Mouse (Mus musculus) G1E (cell line): ENCODE measurements around the gene Hexdc. TPM values are rescaled to one million over a fixed set of nuclear protein-coding genes. Genes with fewer than 3 reads are reported as not detected.

Source experiments
- ATAC-seq: 2 replicates; pipeline ENCODE4 v1.8.0; 2016; ENCODE audit warnings: mild to moderate bottlenecking; ENCODE audit not compliant: insufficient number of reproducible peaks, poor library complexity, low FRiP score, severe bottlenecking; ENCODE audit errors: extremely low read depth
- DNase-seq: peaks from one replicate; pipeline ENCODE4 v3.0.0; 2012; ENCODE audit warnings: low spot score
- H3K27me3 ChIP-seq: 2 replicates; pipeline ENCODE4 v1.6.1; 2012; ENCODE audit warnings: mild to moderate bottlenecking, low read length, inconsistent platforms; ENCODE audit not compliant: insufficient read depth
- H3K36me3 ChIP-seq: replicated peaks from 2 replicates; pipeline ENCODE3; 2012; ENCODE audit warnings: mild to moderate bottlenecking, inconsistent platforms
- H3K4me1 ChIP-seq: 2 replicates; pipeline ENCODE4 v1.6.1; 2012; ENCODE audit warnings: low read depth, low read length, inconsistent platforms, mixed read lengths; ENCODE audit not compliant: insufficient read depth
- H3K4me3 ChIP-seq: 2 replicates; pipeline ENCODE4 v1.5.1; 2012; ENCODE audit warnings: low read depth, mild to moderate bottlenecking, inconsistent platforms, low read length, moderate library complexity, mixed read lengths
- H3K9me3 ChIP-seq: replicated peaks from 2 replicates; pipeline ENCODE4 v1.6.1; 2012; ENCODE audit warnings: inconsistent platforms
- CTCF ChIP-seq: IDR thresholded peaks from 2 replicates; pipeline ENCODE4 v1.5.1; 2012; ENCODE audit warnings: low read depth, low read length, inconsistent platforms, mixed read lengths
- GATA1 ChIP-seq: IDR thresholded peaks from 2 replicates; pipeline ENCODE4 v1.6.1; 2012; ENCODE audit warnings: borderline replicate concordance, low read length, inconsistent platforms, mixed read lengths
- GATA2 ChIP-seq: IDR thresholded peaks from 2 replicates; pipeline ENCODE4 v1.6.1; 2012; ENCODE audit warnings: low read depth, low read length, inconsistent platforms, borderline replicate concordance
- POLR2AphosphoS5 ChIP-seq: IDR thresholded peaks from 2 replicates; pipeline ENCODE4 v1.6.1; 2012; ENCODE audit warnings: low read depth, low read length, inconsistent platforms; ENCODE audit not compliant: insufficient replicate concordance
- TAL1 ChIP-seq: conservative IDR thresholded peaks from 2 replicates; pipeline ENCODE4 v1.6.1; 2012; ENCODE audit warnings: low read depth, low read length, inconsistent platforms, mixed read lengths
- polyA plus RNA-seq: library from polyadenylated mRNA; stranded (reverse); fragments of >175 nt; gene quantifications from 2 replicates; pipeline ENCODE4 v1.2.3, GENCODE M21; 2012
- total RNA-seq, 2 experiments: library from RNA; stranded (forward) in 1 of 2; stranded (reverse) in 1 of 2; fragments of 200-1000 nt in 1 of 2; fragments of >200 nt in 1 of 2; fragmentation: Nextera tagmentation in 1 of 2; gene quantifications; 2 replicates each; pipeline ENCODE4 v1.2.3; 2014 to 2017

The Hexdc gene
- total and polyA plus RNA-seq, 3 experiments: 3.6 to 7.3 (median 7.2) TPM

DNA sequence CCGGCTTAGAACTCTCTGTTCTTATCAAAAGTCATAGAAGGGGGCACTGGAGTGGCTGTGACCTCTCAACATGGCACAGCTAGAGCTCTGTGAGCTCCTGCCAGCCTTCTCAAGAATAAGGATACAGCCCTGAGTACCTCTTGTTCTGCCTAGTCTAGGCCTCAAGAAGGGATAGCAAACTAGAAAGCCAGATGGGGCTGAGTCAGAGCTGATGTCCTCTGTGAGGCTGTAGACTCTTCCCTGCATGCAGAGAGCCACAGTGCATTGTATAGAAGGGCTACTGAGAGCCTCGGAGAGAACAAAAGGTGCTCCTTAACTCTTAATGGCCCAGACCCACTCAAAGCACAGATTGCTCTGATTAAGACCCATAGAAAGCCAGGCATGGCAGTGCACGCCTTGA lies 30.0 kb upstream of the Hexdc start:
- Histone ChIP-seq H3K4me1 (no peaks in the 10 kb centered on the region), H3K27me3 (peaks cover 26% of the 10 kb centered on the region), H3K36me3 (no peaks in the 10 kb centered on the region), H3K4me3 (no peak overlapping the region), H3K9me3 (no peaks in the 10 kb centered on the region)
- DNase-seq: no peak
- no peak for ATAC-seq
- no peak for TF ChIP-seq GATA2
- no peak for TF ChIP-seq GATA1
- no peak for TF ChIP-seq POLR2AphosphoS5
- TF ChIP-seq TAL1: no peak
- no peak for TF ChIP-seq CTCF

DNA sequence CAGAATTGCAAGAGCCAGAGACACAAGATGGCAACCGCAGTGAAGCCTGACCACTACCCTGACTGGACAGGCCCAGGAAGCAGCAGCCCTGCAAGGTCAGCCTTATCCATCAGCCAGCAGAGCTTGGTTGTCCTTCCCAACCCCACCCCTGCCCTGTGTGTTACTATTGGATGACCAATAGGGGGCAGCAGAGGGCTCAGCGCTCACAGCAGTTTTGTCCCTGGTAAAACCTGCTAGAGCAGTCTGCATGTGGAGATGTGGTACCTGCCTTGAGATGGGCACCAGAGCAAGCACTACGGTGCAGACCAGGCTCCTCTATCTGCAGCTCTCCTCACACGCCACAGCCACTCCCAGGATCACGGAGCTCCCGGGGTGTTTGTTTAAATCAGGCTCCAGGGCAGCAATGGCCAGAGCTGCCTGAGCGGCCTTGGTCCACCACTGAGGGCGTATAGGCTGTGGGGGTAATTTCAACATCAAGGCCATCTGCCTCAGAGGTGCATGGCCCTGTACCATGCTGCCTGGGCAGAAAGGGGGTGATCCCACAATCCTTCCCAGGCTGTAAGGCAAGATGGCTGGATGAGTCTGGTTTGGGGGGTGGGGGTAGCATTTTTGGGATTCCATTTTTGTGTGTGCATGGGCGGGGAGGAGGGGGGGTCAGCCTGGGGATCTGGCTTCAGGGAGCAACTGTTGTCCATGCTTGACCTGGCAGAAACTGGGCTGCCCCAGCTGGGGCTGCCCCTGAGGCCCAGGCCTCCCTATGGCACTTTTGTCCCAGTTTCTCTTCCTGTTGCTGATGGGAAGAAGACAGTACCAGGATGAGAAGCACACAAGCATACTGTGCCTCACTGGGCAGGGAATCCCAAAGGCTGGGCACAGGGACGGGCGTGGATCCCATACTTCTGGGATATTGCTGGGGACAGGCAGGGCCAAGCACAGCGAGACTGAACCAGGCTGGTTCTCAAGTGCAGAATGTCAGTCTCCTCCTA lies 27.7 kb upstream of the Hexdc start:
- peak; percentile 31 for DNase-seq
- Histone ChIP-seq H3K36me3 (peaks cover 7% of the 10 kb centered on the region), H3K27me3 (peaks cover 18% of the 10 kb centered on the region), H3K4me1 (no peaks in the 10 kb centered on the region), H3K9me3 (no peaks in the 10 kb centered on the region), H3K4me3 (no peak overlapping the region)
- TF ChIP-seq CTCF (peak; percentile 94), TAL1 (no peak)
- ATAC-seq: 0 out of 2 replicates have a peak, but pooled peaks have one; percentile 22

DNA sequence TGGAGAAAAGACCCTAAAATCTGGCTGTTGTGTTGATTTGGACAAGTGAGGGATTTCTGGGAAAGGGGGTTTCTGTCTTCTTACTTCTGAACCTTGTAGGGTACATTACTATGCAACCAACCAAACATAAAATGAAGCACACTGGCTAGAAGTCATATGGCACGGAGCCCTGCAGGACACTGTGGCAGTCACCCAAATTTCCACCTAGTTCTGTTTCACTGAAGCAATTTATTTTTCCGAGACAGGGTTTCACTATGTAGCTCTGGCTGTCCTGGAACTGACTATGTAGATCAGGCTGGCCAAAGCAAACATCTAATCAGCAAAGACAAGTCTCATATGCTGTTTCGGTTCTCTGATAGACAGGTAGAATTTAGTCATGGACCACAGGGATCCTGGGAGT lies 14.6 kb upstream of the Hexdc start:
- Histone ChIP-seq H3K4me3 (no peak overlapping the region), H3K36me3 (peaks cover 2% of the 10 kb centered on the region)
- DNase-seq: no peak

DNA sequence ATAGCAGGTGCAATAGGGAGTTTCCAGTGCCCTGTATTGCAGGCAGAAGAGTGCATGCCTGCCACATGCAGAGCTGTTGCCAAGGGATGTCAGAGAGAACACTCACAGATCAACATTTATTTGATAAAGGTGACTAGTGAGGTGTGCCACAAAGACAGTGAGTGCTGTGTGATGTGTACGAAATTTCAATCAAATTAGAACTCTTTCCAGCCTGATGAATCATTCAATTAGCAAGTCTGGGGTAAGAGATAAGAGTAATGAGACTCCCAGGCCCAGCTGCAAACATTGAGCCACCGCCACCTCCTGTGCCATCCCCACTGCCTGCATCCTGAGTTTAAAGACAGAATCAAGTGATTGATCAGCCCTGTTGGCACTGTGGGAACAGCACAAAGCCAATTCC lies 11.5 kb upstream of the Hexdc start:
- DNase-seq: no peak
- no peak for TF ChIP-seq POLR2AphosphoS5
- no peak for TF ChIP-seq CTCF
- TF ChIP-seq GATA2: no peak
- TF ChIP-seq GATA1: no peak
- no peak for TF ChIP-seq TAL1

More for the DNA sequence above, 14.6 kb upstream of the Hexdc start:
- no peak for ATAC-seq
- Histone ChIP-seq H3K9me3 (no peaks in the 10 kb centered on the region), H3K4me1 (no peaks in the 10 kb centered on the region), H3K27me3 (no peaks in the 10 kb centered on the region; the same call in 1 of the 2 replicates)
- TF ChIP-seq TAL1: no peak
- no peak for TF ChIP-seq GATA1
- TF ChIP-seq GATA2: no peak
- TF ChIP-seq POLR2AphosphoS5: no peak
- no peak for TF ChIP-seq CTCF

DNA sequence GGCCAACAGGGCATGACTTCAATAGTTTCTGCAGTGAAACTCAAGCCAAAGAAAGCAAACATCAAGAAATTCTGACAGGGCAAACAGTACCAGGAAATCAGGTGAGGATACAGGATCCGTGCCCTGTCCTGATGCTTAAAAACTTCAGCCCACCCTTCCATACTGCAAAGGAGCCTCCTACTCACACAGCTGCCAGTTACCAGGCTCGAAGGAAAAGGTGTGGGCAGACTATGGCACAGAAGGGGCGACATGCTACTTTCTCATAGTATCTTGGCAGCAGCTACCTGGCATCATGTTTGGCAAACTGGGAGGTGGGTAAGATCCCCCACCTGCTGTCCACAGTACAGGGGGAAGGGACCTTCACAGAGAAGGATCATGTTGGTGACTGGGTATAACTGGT lies 10.8 kb upstream of the Hexdc start:
- ATAC-seq (no peak), DNase-seq (no peak)
- TF ChIP-seq GATA1: no peak
- no peak for TF ChIP-seq POLR2AphosphoS5
- no peak for TF ChIP-seq GATA2
- TF ChIP-seq CTCF: no peak
- TF ChIP-seq TAL1: no peak
- H3K27me3 ChIP-seq: no peaks in the 10 kb centered on the region; the same call in 1 of the 2 replicates
- H3K4me1 ChIP-seq: no peaks in the 10 kb centered on the region
- peaks cover 9% of the 10 kb centered on the region for H3K36me3 ChIP-seq
- no peak overlapping the region for H3K4me3 ChIP-seq
- no peaks in the 10 kb centered on the region for H3K9me3 ChIP-seq

More for the DNA sequence above, 11.5 kb upstream of the Hexdc start:
- peaks cover 9% of the 10 kb centered on the region for H3K36me3 ChIP-seq
- ATAC-seq: no peak
- H3K27me3 ChIP-seq: no peaks in the 10 kb centered on the region; the same call in 1 of the 2 replicates
- H3K9me3 ChIP-seq: no peaks in the 10 kb centered on the region
- no peak overlapping the region for H3K4me3 ChIP-seq
- H3K4me1 ChIP-seq: no peaks in the 10 kb centered on the region

DNA sequence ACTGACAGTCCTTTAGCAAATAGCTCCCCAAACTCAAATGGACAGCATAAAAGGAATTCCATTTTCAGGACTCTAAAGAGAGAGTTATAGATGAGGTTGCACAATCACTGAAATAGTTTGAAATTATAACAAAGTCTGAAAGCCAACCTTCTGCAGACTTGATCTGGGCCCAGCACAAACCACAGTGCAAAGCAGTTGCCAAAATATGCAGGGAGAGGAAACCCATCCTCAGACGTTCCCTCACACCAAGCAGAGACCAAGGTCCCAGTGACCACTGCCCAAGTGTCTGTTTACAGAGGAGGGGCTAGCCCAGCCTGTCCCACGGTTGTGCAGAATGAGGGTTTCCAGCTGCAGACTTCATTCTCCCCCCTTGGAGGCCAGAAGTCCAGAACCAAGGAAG lies 5.6 kb upstream of the Hexdc start:
- DNase-seq (no peak), ATAC-seq (no peak)
- H3K9me3 ChIP-seq: no peaks in the 10 kb centered on the region
- H3K36me3 ChIP-seq: peaks cover 21% of the 10 kb centered on the region
- H3K27me3 ChIP-seq: no peaks in the 10 kb centered on the region
- H3K4me3 ChIP-seq: no peak overlapping the region
- TF ChIP-seq TAL1 (no peak), POLR2AphosphoS5 (no peak)
- peaks cover 2% of the 10 kb centered on the region for H3K4me1 ChIP-seq

DNA sequence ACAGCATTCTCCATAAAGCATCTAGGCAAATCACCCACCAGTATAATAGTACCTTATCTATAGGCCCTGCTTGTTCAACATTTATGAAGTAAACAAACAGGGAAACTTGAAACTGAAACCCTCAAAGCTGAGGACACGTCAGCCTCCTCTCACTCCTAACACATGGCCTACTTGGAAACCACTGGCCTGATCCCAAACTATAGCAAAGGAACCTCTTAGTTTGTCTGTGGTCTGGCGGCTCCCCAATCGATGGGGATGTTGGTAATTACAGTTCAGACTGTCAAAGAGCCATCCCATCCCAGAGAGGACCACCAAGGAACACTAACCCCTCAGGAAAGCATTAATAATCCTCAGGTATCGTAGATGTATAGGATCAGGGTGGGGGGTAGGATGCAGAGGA lies 4.4 kb upstream of the Hexdc start:
- TF ChIP-seq CTCF: no peak
- TF ChIP-seq POLR2AphosphoS5: no peak
- TF ChIP-seq TAL1: no peak
- no peak for TF ChIP-seq GATA2
- no peak for TF ChIP-seq GATA1
- H3K27me3 ChIP-seq: no peaks in the 10 kb centered on the region
- peaks cover 10% of the 10 kb centered on the region for H3K4me1 ChIP-seq
- no peak for ATAC-seq
- peaks cover 19% of the 10 kb centered on the region for H3K36me3 ChIP-seq
- no peaks in the 10 kb centered on the region for H3K9me3 ChIP-seq
- no peak overlapping the region for H3K4me3 ChIP-seq
- DNase-seq: no peak
